Mouse (Mus musculus) heart, adult 10 weeks (tissue): Measurements from ENCODE around the gene Dnase1l1. TPM values are rescaled to one million over a fixed set of nuclear protein-coding genes. Genes with fewer than 3 reads are reported as not detected.

Experiments
- polyA plus RNA-seq: library from polyadenylated mRNA; stranded (reverse); fragments of 350-450 nt; fragmentation: Illumina TruSeq; extraction: RNeasy Lipid Tissue Mini Kit (QIAGEN cat#74804); gene quantifications from one replicate; pipeline ENCODE4 v1.2.3, GENCODE M21; 2014; ENCODE audit warnings: low read depth, low replicate concordance

Gene Dnase1l1
- polyA plus RNA-seq, result 20.8 TPM

GRCm38 (mm10) chrX:74281732-74282394 is at the start of gene Dnase1l1, which contains the start of gene Taz:
Gene Dnase1l1, minus strand, starts transcription at chrX:74282337.
Gene Taz, plus strand, starts transcription at chrX:74281912.

GRCm38 (mm10) chrX:74328725-74329161 is 46.6 kb upstream of the Dnase1l1 start, which contains the start of gene Plxna3:
Gene Plxna3, plus strand, starts transcription at chrX:74329066.

GRCm38 (mm10) chrX:74312540-74313464 is 30.7 kb upstream of the Dnase1l1 start, which contains the start of gene Fam50a:
Gene Fam50a, plus strand, starts transcription at chrX:74313033.

GRCm38 (mm10) chrX:74304867-74305700 is 22.9 kb upstream of the Dnase1l1 start, which contains the start of gene Gdi1:
Gene Gdi1, plus strand, starts transcription at chrX:74304998.

GRCm38 (mm10) chrX:74296538-74297448 is 14.7 kb upstream of the Dnase1l1 start, which contains the start of gene Atp6ap1:
Gene Atp6ap1, plus strand, starts transcription at chrX:74297097.

GRCm38 (mm10) chrX:74270062-74270901 is 11.9 kb downstream of the Dnase1l1 start, which contains the start of gene Rpl10:
Gene Rpl10, plus strand, starts transcription at chrX:74270812.

GRCm38 (mm10) chrX:74254153-74254887 is 27.8 kb downstream of the Dnase1l1 start, which contains the start of gene Emd:
Gene Emd, plus strand, starts transcription at chrX:74254687.

GRCm38 (mm10) chrX:74249615-74250014 is 32.5 kb downstream of the Dnase1l1 start, which contains the start of gene Flna:
Gene Flna, minus strand, starts transcription at chrX:74249820.

Other genes starting within 250 kb of the Dnase1l1 start
- gene Opn1mw, start 154.9 kb downstream of the Dnase1l1 start, polyA plus RNA-seq, result not detected
- 20.1 TPM for gene Mecp2, start 147.0 kb downstream of the Dnase1l1 start, polyA plus RNA-seq
- gene Tex28, start 114.5 kb downstream of the Dnase1l1 start, polyA plus RNA-seq, result not detected
- not detected for gene Tktl1, start 105.1 kb downstream of the Dnase1l1 start, polyA plus RNA-seq
- 157 TPM for gene Flna, start 32.5 kb downstream of the Dnase1l1 start, polyA plus RNA-seq
- gene Emd, start 27.6 kb downstream of the Dnase1l1 start, polyA plus RNA-seq, result 58.3 TPM
- 920 TPM for gene Rpl10, start 11.5 kb downstream of the Dnase1l1 start, polyA plus RNA-seq
- 89.4 TPM for gene Taz, start 425 bp downstream of the Dnase1l1 start, polyA plus RNA-seq
- gene Atp6ap1, start 14.8 kb upstream of the Dnase1l1 start, polyA plus RNA-seq, result 178 TPM
- gene Gdi1, start 22.7 kb upstream of the Dnase1l1 start, polyA plus RNA-seq, result 84.5 TPM
- 33.4 TPM for gene Fam50a, start 30.7 kb upstream of the Dnase1l1 start, polyA plus RNA-seq
- gene Plxna3, start 46.7 kb upstream of the Dnase1l1 start, polyA plus RNA-seq, result 2.0 TPM
- 31.3 TPM for gene Lage3, start 71.3 kb upstream of the Dnase1l1 start, polyA plus RNA-seq
- gene Ubl4a, start 90.9 kb upstream of the Dnase1l1 start, polyA plus RNA-seq, result 73.7 TPM
- 7.1 TPM for gene Slc10a3, start 91.0 kb upstream of the Dnase1l1 start, polyA plus RNA-seq
- gene Fam3a, start 110.9 kb upstream of the Dnase1l1 start, polyA plus RNA-seq, result 25.7 TPM
- gene Ikbkg, start 111.0 kb upstream of the Dnase1l1 start, polyA plus RNA-seq, result 23.9 TPM
- gene G6pdx, start 146.9 kb upstream of the Dnase1l1 start, polyA plus RNA-seq, result 8.7 TPM
- not detected for gene Gm6880, start 199.1 kb upstream of the Dnase1l1 start, polyA plus RNA-seq